Mouse (Mus musculus) heart, embryonic 15.5 days (tissue): ENCODE data around the gene Pidd1. TPM values are rescaled to one million over a fixed set of nuclear protein-coding genes. Genes with fewer than 3 reads are reported as not detected.
A peak's percentile ranks its signal among the peaks of the same experiment; 100 is the strongest.

Experiments
- ATAC-seq: fragments of 200-750 bp; cut with Nextera tagmentation; replicated peaks from 2 replicates; pipeline ENCODE4 v1.8.0; 2017; ENCODE audit warnings: low read depth, moderate TSS enrichment; ENCODE audit not compliant: insufficient number of reproducible peaks, insufficient read depth, low FRiP score
- H3K27ac ChIP-seq: fragments of 300-500 bp; sonication (generic); 2 replicates; pipeline ENCODE4 v1.5.1; 2015; ENCODE audit warnings: mild to moderate bottlenecking, inconsistent platforms
- H3K27me3 ChIP-seq: fragments of 300-500 bp; sonication (generic); 2 replicates; pipeline ENCODE4 v1.6.1; 2015; ENCODE audit warnings: inconsistent platforms
- H3K36me3 ChIP-seq: fragments of 300-500 bp; sonication (generic); 2 replicates; pipeline ENCODE4 v1.6.1; 2015; ENCODE audit warnings: mild to moderate bottlenecking, inconsistent platforms
- H3K4me1 ChIP-seq: fragments of 300-500 bp; sonication (generic); replicated peaks from 2 replicates; pipeline ENCODE4 v1.6.1; 2015; ENCODE audit warnings: inconsistent platforms
- H3K4me2 ChIP-seq: fragments of 300-500 bp; sonication (generic); 2 replicates; pipeline ENCODE4 v1.6.1; 2015; ENCODE audit warnings: inconsistent platforms, mild to moderate bottlenecking, moderate library complexity
- H3K4me3 ChIP-seq: fragments of 300-500 bp; sonication (generic); 2 replicates; pipeline ENCODE4 v1.5.1; 2015; ENCODE audit warnings: mild to moderate bottlenecking, inconsistent platforms
- H3K9ac ChIP-seq: fragments of 300-500 bp; sonication (generic); 2 replicates; pipeline ENCODE4 v1.6.1; 2015; ENCODE audit warnings: mild to moderate bottlenecking, inconsistent platforms
- H3K9me3 ChIP-seq: fragments of 300-500 bp; sonication (generic); replicated peaks from 2 replicates; pipeline ENCODE4 v1.6.1; 2016; ENCODE audit warnings: inconsistent platforms
- WGBS: fragments of 180-500 bp; shearing (Covaris S2); methylation state at CpG from one replicate; pipeline ENCODE4 v1.1.7; 2015; ENCODE audit warnings: mixed read lengths; 5-methylcytosine and 5-hydroxymethylcytosine counted together
- polyA plus RNA-seq: library from polyadenylated mRNA; unstranded; fragments of >200 nt; fragmentation: Nextera tagmentation; extraction: Ambion mirVana; gene quantifications from 2 replicates; pipeline ENCODE4 v1.2.1, GENCODE M21; 2015

The Pidd1 gene
- polyA plus RNA-seq, 1 experiment from 2014 or later, result 6.7 TPM

GRCm38 (mm10) chr7:141432741-141433516 lies 10.9 kb downstream of the Pidd1 start:
- no peaks in the 10 kb centered on the region for H3K9me3 ChIP-seq
- no peak for ATAC-seq
- no peak overlapping the region for H3K9ac ChIP-seq
- WGBS, result 88% methylated on average over 6 of the region's 6 CpGs
- no peak overlapping the region for H3K4me3 ChIP-seq
- no peaks in the 10 kb centered on the region for H3K27me3 ChIP-seq
- peaks cover 8% of the 10 kb centered on the region for H3K36me3 ChIP-seq
- no peak overlapping the region for H3K27ac ChIP-seq
- H3K4me2 ChIP-seq, result no peak overlapping the region
- H3K4me1 ChIP-seq, result peaks cover 64% of the 10 kb centered on the region

- Histone ChIP-seq H3K27ac (no peak overlapping the region), H3K27me3 (no peaks in the 10 kb centered on the region), H3K9me3 (no peaks in the 10 kb centered on the region), H3K4me2 (no peak overlapping the region), H3K4me3 (no peak overlapping the region), H3K36me3 (peaks cover 8% of the 10 kb centered on the region), H3K9ac (no peak overlapping the region), H3K4me1 (peaks cover 60% of the 10 kb centered on the region)
- 76% methylated on average over 8 of the region's 8 CpGs for WGBS
- ATAC-seq, result no peak
Observed at GRCm38 (mm10) chr7:141432186-141432611, 11.6 kb downstream of the Pidd1 start.

GRCm38 (mm10) chr7:141431434-141432185 lies 12.2 kb downstream of the Pidd1 start:
- no peak overlapping the region for H3K4me3 ChIP-seq
- no peaks in the 10 kb centered on the region for H3K27me3 ChIP-seq
- no peak overlapping the region for H3K4me2 ChIP-seq
- no peaks in the 10 kb centered on the region for H3K9me3 ChIP-seq
- H3K27ac ChIP-seq, result no peak overlapping the region
- no peak for ATAC-seq
- 90% methylated on average over 19 of the region's 19 CpGs for WGBS
- no peak overlapping the region for H3K9ac ChIP-seq
- peaks cover 8% of the 10 kb centered on the region for H3K36me3 ChIP-seq
- peaks cover 54% of the 10 kb centered on the region for H3K4me1 ChIP-seq

- Histone ChIP-seq H3K4me2 (no peak overlapping the region), H3K27me3 (no peaks in the 10 kb centered on the region), H3K36me3 (peaks cover 8% of the 10 kb centered on the region), H3K27ac (no peak overlapping the region), H3K9ac (no peak overlapping the region), H3K9me3 (no peaks in the 10 kb centered on the region), H3K4me3 (no peak overlapping the region), H3K4me1 (peaks cover 48% of the 10 kb centered on the region)
- ATAC-seq, result no peak
- WGBS, result 92% methylated on average over 9 of the region's 9 CpGs
Observed at GRCm38 (mm10) chr7:141430585-141431240, 13.1 kb downstream of the Pidd1 start.

GRCm38 (mm10) chr7:141429840-141430584 lies 13.8 kb downstream of the Pidd1 start:
- H3K4me2 ChIP-seq, result peak overlapping the region; percentile 54; the same call in 1 of the 2 replicates
- H3K9ac ChIP-seq, result 0 out of 2 replicates have a peak overlapping the region, but pooled peaks have one; percentile 27
- no peaks in the 10 kb centered on the region for H3K27me3 ChIP-seq
- no peaks in the 10 kb centered on the region for H3K9me3 ChIP-seq
- peak overlapping the region; percentile 55 for H3K27ac ChIP-seq
- WGBS, result 45% methylated on average over 9 of the region's 9 CpGs
- H3K36me3 ChIP-seq, result peaks cover 8% of the 10 kb centered on the region
- 0 out of 2 replicates have a peak, but pooled peaks have one; percentile 21 for ATAC-seq
- H3K4me3 ChIP-seq, result peak overlapping the region; percentile 29; the same call in 1 of the 2 replicates
- peaks cover 43% of the 10 kb centered on the region for H3K4me1 ChIP-seq

GRCm38 (mm10) chr7:141429310-141429709 lies 14.5 kb downstream of the Pidd1 start, which contains the start of gene Cend1:
Gene Cend1, minus strand, starts transcription at chr7:141429491.
- H3K9ac ChIP-seq, result 0 out of 2 replicates have a peak within 1 kb of the TSS, but pooled peaks have one; percentile 27
- 3% methylated on average over 19 of the region's 19 CpGs for WGBS
- no peaks in the 10 kb centered on the region for H3K27me3 ChIP-seq
- H3K27ac ChIP-seq, result peak within 1 kb of the TSS; percentile 55
- ATAC-seq, result no peak; the same call in 1 of the 2 replicates
- H3K4me1 ChIP-seq, result peaks cover 36% of the 10 kb centered on the region
- peak within 1 kb of the TSS; percentile 29 for H3K4me3 ChIP-seq
- H3K4me2 ChIP-seq, result peak within 1 kb of the TSS; percentile 54
- H3K36me3 ChIP-seq, result peaks cover 8% of the 10 kb centered on the region
- H3K9me3 ChIP-seq, result no peaks in the 10 kb centered on the region

- WGBS, result 53% methylated on average over 5 of the region's 5 CpGs
- Histone ChIP-seq H3K4me1 (peaks cover 30% of the 10 kb centered on the region), H3K9ac (no peak overlapping the region), H3K4me2 (peak overlapping the region; percentile 54), H3K27me3 (no peaks in the 10 kb centered on the region), H3K9me3 (no peaks in the 10 kb centered on the region), H3K4me3 (peak overlapping the region; percentile 29), H3K36me3 (peaks cover 8% of the 10 kb centered on the region), H3K27ac (no peak overlapping the region)
- no peak for ATAC-seq
Observed at GRCm38 (mm10) chr7:141428701-141429100, 15.1 kb downstream of the Pidd1 start.

GRCm38 (mm10) chr7:141426948-141427730 lies 16.7 kb downstream of the Pidd1 start:
- WGBS, result 75% methylated on average over 12 of the region's 12 CpGs
- no peak for ATAC-seq
- peaks cover 24% of the 10 kb centered on the region for H3K4me1 ChIP-seq
- no peak overlapping the region for H3K4me3 ChIP-seq
- H3K9ac ChIP-seq, result no peak overlapping the region
- no peaks in the 10 kb centered on the region; the same call in none of the 2 replicates for H3K36me3 ChIP-seq
- no peaks in the 10 kb centered on the region for H3K27me3 ChIP-seq
- H3K9me3 ChIP-seq, result no peaks in the 10 kb centered on the region
- H3K4me2 ChIP-seq, result no peak overlapping the region
- no peak overlapping the region for H3K27ac ChIP-seq

GRCm38 (mm10) chr7:141423811-141424210 lies 20.0 kb downstream of the Pidd1 start:
- H3K36me3 ChIP-seq, result no peaks in the 10 kb centered on the region
- no peak overlapping the region for H3K27ac ChIP-seq
- no peak overlapping the region for H3K9ac ChIP-seq
- no peak for ATAC-seq
- WGBS, result 48% methylated on average over 4 of the region's 4 CpGs
- H3K9me3 ChIP-seq, result no peaks in the 10 kb centered on the region
- H3K4me1 ChIP-seq, result peaks cover 7% of the 10 kb centered on the region; the same call in 1 of the 2 replicates
- H3K4me3 ChIP-seq, result no peak overlapping the region
- H3K4me2 ChIP-seq, result no peak overlapping the region
- H3K27me3 ChIP-seq, result no peaks in the 10 kb centered on the region

GRCm38 (mm10) chr7:141420030-141420702 lies 23.7 kb downstream of the Pidd1 start:
- Histone ChIP-seq H3K27me3 (no peaks in the 10 kb centered on the region), H3K9ac (no peak overlapping the region), H3K36me3 (no peaks in the 10 kb centered on the region), H3K4me2 (no peak overlapping the region), H3K4me1 (no peaks in the 10 kb centered on the region), H3K27ac (no peak overlapping the region), H3K4me3 (no peak overlapping the region), H3K9me3 (no peaks in the 10 kb centered on the region)
- no peak for ATAC-seq
- 72% methylated on average over 9 of the region's 9 CpGs for WGBS
